Mouse (Mus musculus): ENCODE measurements around the gene Fgf3.

The Fgf3 gene

DNA sequence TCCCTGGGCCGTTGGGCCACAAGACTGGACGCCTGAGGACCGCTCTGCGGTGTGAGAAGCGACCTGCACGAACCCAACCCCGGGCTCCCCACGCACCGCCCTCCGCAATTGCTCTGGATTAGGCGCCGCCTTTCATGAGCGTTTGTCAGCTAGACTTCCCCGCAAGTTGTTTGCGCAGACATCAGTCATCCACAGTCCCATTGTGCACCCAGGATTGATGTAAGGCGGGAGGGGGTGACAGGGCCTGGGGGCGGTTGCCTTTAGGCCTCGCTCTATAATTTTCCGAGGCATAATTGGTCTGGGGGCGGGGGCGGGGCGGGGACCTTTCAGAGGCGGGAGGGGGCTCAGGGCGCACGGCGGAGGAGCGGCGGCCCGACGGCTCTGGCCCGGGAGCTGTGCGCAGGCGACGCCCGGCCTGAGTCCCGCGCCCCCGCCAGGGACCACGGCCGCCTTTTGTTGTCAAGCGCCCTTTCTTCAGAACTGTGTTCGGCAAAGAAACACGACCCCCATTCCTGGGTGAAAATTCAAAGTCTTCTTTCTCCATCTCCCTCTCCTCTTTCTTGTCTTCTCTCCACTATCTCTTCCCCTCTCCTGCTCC, at the start of gene Fgf3:
Fgf3 (plus strand) TSS at position 193 of the 598 bp plus-strand sequence.
- in situ Hi-C loops (cut with MboI; ENCODE audit: unreplicated experiment in 2 of 2): no loop called here

GRCm38 (mm10) chr7:144788631-144789030, 49.3 kb upstream of the Fgf3 start:
- in situ Hi-C loops (cut with MboI; ENCODE audit: unreplicated experiment in 2 of 2): no loop called here

- in situ Hi-C loops (cut with MboI; ENCODE audit: unreplicated experiment in 2 of 2): no loop called here
These were observed 48.0 kb upstream of the Fgf3 start for GRCm38 (mm10) chr7:144789601-144790556.

DNA sequence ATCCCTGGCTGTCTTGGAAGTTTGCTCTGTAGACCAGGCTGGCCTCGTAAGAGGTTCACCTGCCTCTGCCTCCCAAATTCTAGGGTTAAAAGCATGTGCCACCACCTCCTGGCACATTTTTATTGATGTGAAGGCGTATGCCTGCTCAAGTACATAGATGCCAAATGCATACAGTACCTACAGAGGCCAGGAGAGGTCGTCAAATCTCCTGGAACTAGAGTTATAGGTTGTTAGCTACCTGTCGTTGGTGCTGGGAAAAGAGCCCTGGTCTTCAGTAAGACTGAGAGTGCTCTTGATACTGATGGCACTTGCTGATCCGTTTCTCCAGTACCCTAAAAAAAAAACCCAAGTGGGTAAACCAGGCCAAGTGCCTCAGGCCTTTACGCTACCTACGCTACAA, 46.5 kb upstream of the Fgf3 start:
- in situ Hi-C loops (cut with MboI; ENCODE audit: unreplicated experiment in 2 of 2): no loop called here

- in situ Hi-C loops (cut with MboI; ENCODE audit: unreplicated experiment in 2 of 2): no loop called here
These were observed 44.6 kb upstream of the Fgf3 start for GRCm38 (mm10) chr7:144793296-144793695.

- in situ Hi-C loops (cut with MboI; ENCODE audit: unreplicated experiment in 2 of 2): no loop called here
These were observed 41.9 kb upstream of the Fgf3 start for GRCm38 (mm10) chr7:144795976-144796474.

- in situ Hi-C loops (cut with MboI; ENCODE audit: unreplicated experiment in 2 of 2): no loop called here
These were observed 40.7 kb upstream of the Fgf3 start for GRCm38 (mm10) chr7:144796986-144797735.

DNA sequence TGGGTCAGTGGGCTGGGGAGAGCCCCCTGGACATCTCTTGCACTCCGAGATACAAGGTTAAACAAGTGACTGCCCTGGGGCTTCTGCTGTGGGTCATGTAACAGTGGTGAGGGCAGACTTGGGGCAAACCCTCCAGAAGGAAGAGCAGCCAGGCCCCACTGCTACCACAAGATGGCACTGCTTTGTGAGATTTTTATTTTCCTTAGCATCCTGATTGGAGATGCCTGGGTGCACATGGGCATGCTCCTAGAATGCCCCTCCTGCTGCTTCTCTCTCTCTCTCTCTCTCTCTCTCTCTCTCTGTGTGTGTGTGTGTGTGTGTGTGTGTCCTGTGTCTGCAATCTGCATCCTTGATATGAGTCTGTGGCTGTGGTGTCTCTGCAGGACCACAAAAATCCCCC, 39.4 kb upstream of the Fgf3 start:
- in situ Hi-C loops (cut with MboI; ENCODE audit: unreplicated experiment in 2 of 2): no loop called here

DNA sequence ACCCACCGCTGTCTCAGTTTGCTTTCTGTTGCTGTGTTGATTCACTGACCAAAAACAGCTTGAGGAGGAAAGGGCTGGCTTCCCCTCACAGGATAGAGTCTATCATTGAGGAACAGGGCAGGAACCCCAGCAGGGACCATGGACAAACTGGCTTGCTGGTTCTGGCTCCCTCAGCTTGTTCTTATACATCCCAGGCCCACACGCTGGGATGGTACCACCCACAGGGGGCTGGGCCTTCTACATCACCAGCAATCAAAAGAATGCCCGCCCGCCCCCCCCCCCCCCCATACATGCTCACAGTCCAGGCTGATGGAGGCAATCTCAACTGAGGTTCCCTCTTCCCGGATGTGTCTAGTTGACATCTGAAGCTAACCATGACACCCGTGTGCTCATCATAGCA, 30.8 kb upstream of the Fgf3 start:
- in situ Hi-C loops (cut with MboI; ENCODE audit: unreplicated experiment in 2 of 2): no loop called here

DNA sequence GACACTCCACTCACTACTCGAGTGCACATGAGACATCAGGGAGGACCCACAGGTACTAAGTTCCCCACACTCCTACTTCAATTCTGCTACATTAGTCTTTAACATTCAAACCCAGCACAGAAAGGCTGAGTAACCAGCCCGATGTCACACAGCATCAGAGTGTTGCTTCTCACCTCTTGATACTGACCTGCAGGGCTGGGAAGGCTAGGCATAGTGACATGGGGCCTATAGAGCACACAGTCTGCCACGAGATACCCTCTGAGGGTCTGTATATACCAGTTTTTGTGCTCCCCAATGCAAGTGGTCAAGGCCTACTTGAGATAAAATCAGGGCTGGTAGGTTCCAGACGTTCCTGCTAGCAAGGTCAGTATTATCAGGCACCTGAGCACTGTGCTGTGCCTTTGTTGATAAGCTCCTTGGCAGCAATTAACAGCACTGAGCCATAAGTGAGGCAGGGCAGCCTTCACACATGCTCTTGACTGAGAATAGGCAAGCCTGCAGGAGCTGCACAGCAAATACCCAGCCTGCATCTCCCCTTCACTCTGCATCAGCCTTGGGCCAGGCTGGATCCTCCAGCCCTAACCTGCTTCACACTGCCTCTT, 29.8 kb upstream of the Fgf3 start:
- in situ Hi-C loops (cut with MboI; ENCODE audit: unreplicated experiment in 2 of 2): no loop called here

GRCm38 (mm10) chr7:144811521-144811920, 26.4 kb upstream of the Fgf3 start:
- in situ Hi-C loops (cut with MboI; ENCODE audit: unreplicated experiment in 2 of 2): no loop called here

DNA sequence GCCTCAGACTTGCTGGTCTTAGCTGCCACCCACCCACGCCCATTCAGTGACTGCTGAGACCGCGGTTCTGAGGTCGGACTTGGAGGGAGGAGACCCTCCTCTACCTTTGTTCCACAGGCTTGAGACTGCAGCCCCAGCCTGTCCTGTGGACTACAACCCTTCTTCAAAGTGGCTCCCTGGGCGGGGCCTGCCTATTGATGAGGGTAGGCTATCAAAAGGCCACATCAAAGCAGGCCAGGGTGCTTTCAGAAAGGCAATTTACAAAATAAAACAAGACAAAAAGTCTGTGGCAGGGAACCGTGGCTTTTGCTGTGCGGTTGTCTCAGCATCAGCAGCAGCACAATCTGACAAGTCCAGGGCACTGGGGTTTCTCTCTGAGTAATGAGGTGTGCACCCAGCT, 16.0 kb upstream of the Fgf3 start:
- in situ Hi-C loops (cut with MboI; ENCODE audit: unreplicated experiment in 2 of 2): no loop called here

DNA sequence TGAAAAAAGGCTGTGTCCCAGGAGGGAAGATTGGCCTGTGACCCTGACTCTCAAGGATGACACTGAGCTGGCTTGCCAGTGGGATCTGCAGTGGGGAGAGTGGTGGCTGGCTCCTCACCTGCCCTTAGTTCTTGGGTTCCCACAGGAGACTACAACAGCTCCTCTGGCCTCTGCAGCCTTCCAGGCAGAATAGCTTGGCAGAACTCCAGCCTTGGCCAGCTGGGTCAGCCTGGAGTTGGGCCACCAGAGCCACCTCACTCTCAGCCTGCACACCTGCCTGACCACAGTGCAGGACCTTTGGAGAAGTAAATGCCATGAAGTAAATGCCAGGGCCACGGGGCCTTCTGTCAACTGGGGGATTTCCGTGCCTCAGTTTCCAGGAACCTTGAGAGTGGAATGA, 13.9 kb upstream of the Fgf3 start:
- in situ Hi-C loops (cut with MboI; ENCODE audit: unreplicated experiment in 2 of 2): no loop called here

GRCm38 (mm10) chr7:144828369-144828768, 9.5 kb upstream of the Fgf3 start:
- in situ Hi-C loops (cut with MboI; ENCODE audit: unreplicated experiment in 2 of 2): no loop called here

GRCm38 (mm10) chr7:144838522-144839503, 930 bp downstream of the Fgf3 start:
- in situ Hi-C loops (cut with MboI; ENCODE audit: unreplicated experiment in 2 of 2): no loop called here

- in situ Hi-C loops (cut with MboI; ENCODE audit: unreplicated experiment in 2 of 2): loop anchor here in 1 of 2 experiments (5.0 kb wide), 1 partner anchor 396 kb away; no protein-coding TSS in a partner anchor
These were observed 8.3 kb downstream of the Fgf3 start for GRCm38 (mm10) chr7:144846158-144846557.

DNA sequence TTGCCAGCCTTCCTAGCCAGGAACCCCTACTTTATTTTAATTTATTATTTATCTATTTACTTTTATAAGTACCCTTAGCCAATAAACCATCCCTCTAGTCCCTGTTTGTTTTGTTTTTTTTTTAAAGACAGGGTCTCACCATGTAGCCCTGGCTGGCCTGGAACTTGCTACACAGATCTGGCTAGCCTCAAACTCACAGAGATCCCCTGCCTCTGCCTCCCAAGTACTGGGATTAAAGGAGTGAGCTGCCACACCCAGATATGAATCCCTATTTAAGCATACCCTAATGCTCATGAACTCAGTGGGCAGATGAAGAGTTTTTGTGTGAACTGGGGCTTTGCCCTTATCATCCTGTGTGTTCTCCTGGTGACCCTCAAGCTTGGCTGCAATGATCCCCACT, 9.2 kb downstream of the Fgf3 start, which contains the start of gene Fgf4:
Fgf4 (plus strand) TSS at position 301 of the 400 bp plus-strand sequence.
- in situ Hi-C loops (cut with MboI; ENCODE audit: unreplicated experiment in 2 of 2): loop anchor here in 1 of 2 experiments (5.0 kb wide), 1 partner anchor 395 kb away; no protein-coding TSS in a partner anchor

- in situ Hi-C loops (cut with MboI; ENCODE audit: unreplicated experiment in 2 of 2): no loop called here
These were observed 13.4 kb downstream of the Fgf3 start for GRCm38 (mm10) chr7:144851321-144851720.

DNA sequence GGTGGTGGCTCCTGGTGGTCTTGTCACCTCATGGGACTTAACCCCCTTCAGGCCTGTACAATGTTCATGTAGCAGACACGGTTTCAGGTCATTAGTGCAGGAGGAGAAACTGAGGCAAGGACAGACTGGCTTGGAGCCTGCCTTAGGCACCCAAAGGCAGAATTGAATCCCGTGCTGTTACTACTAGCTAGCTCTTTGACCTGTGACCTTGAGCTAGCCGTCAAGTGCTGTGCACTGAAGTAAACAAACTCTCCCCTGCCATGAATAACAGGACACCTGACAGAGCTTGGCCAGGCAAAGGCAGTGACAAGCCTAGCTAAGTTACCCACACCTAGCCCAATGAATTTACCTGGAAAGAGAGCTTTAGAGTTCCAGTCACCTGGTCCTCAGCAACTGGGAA, 17.1 kb downstream of the Fgf3 start:
- in situ Hi-C loops (cut with MboI; ENCODE audit: unreplicated experiment in 2 of 2): no loop called here

Data from v-Abl transformed pro-B cells (cell line).